Mouse (Mus musculus): ENCODE measurements around the gene Zscan20. TPM values are rescaled to one million over a fixed set of nuclear protein-coding genes. Genes with fewer than 3 reads are reported as not detected.

Gene Zscan20
- polyA plus RNA-seq (2017; shearing (Covaris generic)), result 1 to 10 TPM; 2.9 to 3.9 (median 3.0) TPM

DNA sequence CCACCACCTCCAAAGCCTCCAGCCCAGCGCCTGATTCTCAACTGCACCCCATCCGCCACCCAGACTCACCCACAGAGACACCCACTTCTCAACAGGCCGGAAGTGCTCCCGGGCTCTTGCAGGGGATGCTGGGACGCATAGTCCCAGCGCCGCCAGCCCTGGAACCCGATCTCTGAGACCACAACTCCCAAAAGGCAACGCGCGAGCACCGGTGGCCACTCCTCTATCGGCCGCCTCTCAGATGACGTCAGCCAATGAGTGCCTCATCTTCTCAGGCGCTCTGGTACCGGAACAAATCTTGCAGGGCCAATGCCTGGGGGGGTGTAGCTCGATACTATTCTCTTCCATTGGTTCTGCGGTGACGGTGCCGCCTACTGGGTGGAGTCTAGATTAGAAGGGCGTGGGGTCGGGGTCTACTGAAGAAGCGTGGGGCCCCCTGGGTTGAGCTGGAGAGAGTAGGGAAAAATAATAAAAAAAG, at the start of gene Zscan20:
Gene Zscan20, minus strand, starts transcription at position 174 of the 478 bp plus-strand sequence.
- peak; percentile 98 for ATAC-seq

DNA sequence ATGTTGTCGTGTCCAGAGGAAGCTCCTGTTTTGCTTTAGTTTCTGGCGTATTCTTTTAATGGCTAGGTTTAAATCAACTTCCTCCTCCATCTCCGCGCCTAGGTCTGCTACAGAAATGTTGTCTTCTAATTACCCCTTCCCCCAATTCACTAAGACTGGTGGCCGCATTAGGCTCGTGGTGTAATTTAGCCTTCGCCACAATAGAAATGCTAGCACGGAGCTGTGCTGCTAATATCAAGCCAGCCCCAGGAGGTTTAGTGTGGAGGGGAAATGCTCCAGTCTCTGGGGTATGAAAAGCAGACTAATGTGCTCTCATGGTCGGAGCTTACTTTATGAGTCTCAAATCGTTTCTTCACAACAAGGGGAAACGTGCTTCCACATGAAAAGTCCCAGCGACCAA, 45.5 kb upstream of the Zscan20 start:
- ATAC-seq, result no peak

DNA sequence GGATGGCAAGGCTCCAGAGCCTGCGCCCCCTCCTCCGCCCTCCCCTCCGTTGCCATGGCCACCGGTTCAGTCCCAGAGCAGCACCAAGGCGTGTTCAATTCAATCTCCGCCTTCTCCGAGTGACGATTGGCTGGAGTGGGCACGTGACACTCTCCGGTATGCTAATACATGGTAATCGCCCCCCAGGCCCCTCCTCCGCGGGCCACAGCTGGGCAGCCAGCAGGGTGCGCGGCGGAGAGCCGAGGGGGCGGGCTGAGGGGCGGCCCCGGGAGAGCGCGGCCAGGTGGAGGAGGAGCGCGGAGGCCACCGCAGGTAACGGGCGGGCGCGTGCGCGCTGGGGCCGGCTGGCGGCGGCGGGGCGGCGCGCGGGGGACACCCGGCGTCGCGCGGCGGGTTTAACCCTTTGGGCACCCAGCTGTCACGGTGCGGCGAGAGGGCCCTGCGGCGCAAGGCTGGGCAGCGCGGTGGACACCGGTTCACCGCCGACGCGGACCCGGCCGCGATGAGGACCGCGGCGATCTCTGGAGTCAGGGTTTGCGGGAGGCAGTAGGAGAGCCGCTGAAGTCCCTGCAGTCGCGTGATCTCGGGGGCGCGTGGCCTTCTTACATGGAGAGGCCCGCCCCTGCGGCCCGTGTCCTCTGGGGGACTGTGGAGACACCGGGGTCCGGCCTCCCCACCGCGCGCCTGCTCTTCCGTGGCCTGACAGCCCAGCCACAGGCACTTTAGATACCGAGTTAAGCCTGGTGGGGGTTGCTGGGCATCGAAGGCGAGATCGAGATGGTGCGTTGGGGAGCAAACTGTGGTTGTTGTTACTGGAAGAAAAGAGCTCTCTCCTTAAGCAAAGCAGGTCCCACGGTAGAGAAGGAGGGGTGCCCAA, 44.8 kb upstream of the Zscan20 start, which contains the start of gene Phc2:
Gene Phc2, plus strand, starts transcription at position 198 of the 877 bp plus-strand sequence.
- peak; percentile 98 for ATAC-seq

DNA sequence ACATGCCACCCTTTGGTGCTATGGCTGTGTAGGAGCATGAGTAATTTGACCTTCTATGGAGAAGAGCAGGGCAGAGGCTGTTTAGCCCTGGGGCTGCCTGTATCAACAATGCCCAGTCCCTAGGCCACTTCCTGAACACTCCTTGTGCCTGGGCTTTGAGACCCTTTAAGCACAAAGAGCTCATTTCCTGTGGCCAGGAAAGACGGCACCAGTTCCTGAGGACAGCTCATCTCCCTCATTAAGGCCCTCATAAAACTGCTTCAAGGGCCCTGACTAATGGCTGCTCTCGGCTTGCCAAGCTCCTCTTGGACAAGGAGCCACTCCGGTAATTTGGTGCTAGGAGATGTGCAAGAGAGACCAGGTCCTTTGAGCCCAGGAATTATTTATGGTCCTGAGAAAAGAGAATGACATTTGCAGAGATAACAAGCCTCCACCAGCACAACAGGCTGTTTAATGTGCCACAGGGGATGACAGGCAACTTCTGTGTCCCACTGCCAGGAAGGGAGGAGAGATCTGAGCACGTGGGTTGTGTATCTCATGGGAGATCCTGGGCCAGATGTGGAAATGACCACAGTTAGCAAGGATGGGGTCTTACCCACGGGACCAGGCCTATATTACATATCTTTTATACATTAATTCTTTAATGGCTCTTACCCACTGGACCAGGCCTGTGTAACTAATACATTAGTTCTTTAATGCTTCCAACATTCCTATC, 42.8 kb upstream of the Zscan20 start:
- no peak for ATAC-seq

DNA sequence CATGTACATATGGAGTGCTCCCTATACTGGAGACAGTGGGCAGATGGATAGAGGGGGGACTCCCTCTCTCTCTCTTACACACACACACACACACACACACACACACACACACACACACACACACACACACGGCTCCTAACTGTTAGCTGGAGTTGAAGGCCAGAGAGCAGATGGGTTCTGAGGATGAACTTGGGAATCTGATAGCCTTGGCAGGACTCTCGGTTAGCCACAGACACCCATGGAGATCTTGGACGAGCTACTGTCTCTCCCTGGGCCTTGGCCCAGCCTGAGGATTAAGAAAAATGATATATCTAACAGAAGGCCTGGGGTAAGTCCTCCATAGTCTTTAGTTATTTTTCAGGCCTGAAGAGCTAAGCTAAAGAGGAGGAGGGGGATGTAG, 41.6 kb upstream of the Zscan20 start:
- no peak for ATAC-seq

DNA sequence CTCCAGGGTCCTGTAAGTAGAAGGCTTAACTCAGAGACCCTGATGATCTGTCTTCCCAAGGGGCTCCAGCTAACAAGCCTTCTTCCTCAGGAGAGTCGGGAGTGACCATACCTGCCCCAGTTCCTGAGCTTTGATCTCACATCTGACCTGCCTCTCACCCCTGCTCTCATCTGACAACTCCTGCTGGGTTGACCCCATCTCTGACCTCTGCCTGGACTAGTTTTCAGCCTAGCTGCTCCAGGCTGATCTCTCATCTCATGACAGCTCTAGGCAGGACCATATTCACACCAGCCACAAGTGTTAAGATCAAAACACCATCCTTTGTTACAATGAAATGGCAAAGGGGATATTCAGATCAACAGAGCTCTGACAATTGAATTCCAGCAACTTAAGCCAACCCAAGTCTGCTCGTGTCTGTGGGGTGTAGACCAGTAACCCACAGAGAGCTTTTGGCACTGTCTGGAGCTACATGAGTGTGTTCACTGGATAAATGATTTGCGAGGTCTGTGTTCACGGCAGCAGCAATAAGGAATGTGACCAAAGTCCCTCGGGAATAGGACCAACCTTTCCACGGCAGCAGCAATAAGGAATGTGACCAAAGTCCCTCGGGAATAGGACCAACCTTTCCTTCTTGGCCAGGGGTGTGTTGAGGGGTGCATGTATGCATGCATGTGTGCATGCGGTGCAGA, 38.8 kb upstream of the Zscan20 start:
- no peak for ATAC-seq

DNA sequence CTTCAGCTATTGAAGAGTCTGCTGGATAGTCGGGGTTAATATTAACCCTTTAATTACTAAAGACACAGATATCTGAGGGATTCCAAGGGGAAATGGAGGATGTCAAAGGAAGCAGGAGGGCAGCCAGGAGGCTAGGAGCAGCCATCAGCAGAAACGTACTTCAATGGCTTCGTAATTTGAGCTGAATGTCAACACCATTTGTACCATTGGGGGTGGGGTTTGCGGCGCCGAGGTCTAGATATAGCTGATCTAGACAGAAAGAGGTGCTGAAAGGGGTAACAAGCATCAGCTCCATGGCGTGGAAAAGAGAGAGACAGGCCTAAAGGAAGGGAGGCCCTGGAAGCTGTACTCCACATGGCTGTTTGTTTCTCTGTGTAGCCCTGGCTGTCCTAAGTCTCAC, 36.9 kb upstream of the Zscan20 start:
- no peak for ATAC-seq

DNA sequence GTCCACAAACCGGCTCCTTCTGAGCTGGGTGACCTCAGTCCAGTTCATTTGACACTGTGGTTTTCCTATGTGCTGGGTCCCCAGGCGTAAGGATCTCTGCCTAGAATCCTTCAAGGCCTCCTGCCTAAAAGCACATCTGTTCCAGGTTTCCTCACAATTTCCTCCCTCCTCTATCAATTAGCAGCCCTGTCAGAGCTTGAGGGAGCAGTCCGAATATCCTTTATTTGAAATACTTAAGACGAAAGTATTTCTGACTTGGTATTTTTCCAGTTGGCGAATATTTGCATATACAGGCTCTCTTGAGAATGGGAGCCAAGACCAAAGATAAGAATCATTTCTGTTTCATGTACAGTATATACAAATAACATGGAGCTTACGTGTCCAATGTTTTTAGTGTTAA, 36.0 kb upstream of the Zscan20 start:
- ATAC-seq, result no peak

DNA sequence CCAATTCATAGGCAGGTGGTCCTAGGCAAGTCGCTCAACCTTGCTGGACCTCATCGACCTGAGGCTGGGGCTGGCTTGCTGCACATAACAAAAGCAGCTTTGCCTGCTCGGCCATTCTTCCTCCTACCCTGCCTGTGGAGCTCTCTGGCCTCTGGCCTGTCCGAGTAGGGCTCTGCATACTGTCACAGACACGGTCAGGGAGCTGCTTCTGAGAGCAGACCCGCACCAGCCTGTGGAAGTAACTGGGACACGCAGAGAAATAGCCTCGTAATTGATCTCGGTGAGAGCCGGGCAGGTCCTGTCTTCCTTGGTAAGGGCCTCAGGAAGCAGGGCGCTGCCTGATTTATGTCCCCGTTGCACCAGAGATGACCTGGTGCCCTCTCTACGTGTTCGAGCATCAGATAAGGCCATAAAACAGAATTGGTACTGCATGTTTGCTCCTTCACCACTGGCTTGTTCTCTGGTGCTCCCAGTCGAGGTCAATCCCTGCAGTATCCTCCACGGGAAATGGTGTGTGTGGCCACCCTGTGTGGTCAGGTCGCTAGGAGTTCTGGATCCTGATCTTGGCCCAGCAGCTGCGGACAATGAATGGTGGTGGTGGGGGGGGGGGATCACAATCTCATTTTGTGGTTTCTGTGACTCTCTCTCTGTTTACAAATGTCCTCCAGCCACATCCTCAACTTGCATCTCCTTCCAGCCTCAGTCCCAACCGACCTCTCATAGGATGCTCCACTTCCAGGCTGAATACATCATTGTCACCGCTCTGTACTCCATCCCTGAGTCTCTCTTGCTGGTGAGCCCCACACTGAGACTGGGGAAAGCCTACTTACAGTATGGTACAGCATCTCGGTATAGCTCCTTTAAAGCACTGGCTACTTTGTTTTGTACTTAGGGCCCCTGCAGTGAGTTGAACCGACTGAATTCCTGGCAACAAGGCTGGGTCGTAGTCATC, 32.1 kb upstream of the Zscan20 start:
- ATAC-seq, result no peak

DNA sequence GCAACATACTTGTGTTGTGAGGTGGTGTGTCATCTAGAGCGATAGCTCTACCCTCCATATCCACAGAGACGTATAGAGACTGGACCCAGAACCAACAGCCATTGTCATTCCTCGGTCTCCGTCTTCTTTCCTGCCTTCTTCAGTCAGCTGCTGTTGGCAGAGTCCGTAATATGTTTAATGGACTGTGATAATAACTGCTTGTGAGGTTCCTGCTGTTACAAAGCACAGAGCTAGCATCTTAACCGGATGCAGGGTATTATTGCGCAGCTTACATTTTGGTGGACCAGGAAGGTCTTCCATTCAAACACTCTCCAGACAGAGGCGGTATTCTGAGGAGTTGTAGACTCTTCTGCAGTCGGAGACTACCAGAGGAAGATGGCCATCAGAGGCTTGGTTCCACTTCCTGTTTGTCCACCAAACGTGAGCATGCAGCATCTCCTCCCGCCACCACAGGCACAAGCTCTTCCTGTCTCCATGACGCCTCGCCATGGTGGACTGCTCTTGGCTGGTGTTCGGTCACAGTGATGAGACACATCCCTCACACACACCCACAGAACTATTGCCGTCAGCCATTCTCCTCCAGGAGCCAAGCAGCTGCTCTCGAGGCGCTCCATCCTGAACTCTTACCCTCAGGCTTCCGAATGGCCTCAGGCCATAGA, 28.5 kb upstream of the Zscan20 start:
- no peak for ATAC-seq

DNA sequence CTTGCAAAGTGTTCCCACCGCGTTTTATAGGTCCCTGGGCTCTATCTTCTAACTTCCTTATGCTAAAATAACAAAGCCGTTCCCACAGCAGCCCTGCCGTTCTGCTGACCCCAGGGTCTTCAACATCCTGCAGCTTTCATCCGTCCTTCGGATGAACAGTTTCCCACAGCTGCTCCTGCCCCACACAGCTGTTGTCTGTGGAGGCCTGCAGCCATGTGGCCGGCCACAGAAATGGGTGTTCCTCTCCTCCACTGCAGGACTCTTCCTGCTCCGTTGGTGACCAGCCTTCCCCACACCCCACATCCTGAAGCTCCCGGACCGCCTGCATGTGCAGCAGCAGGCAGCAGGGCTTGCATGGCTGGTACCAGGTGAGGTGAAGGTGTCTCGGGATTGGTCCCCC, 27.4 kb upstream of the Zscan20 start:
- no peak for ATAC-seq

DNA sequence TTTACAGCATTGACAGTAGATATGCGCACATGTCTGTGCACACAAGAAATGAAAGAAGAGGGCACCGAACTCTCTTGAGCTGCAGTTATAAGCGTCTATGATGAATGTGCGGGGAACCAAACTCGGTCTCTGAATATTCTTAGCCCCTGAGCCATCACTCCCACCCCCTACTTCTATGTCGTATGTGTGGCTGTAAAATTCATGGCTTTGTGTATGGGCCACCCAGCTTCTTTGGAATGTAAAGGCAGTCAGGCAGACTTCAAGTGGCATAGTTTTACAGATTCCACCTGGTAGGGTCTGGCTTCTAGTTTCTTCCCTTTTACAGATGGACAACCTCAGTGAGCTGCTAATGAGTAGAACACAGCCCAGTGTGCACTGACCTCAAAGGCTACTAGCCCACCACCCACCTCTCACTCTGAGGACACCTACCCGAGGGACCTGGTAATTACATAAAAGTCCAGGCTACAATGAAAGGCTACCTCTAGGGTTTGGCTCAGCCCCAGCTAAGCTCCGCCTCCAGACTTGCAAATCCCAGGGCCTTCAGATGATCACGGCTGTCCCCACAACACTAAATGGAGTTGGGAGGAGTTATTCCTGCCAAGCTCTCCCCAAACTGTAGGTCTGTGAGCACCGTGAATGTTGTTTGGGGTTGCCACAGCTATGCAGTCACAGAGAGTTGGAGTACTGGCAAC, 26.1 kb upstream of the Zscan20 start:
- ATAC-seq, result no peak

DNA sequence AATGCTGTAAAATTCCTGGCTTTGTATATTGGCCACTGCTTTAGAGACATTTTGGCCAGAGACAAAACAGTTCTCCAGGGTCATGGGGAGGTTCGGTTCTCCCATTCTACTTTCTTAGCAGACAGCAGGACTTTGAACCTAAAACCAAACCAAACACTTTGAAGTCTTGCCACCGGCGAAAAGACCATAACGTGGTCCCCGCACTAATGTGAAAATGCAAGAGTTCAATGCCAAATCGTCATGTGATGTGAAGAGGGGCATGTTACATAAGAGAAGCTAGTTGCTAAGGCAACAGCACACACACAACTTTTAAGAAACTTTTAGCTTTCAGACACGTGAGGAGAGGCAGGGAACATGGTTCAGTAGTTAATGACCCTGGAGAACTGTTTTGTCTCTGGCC, 25.6 kb upstream of the Zscan20 start:
- no peak for ATAC-seq

DNA sequence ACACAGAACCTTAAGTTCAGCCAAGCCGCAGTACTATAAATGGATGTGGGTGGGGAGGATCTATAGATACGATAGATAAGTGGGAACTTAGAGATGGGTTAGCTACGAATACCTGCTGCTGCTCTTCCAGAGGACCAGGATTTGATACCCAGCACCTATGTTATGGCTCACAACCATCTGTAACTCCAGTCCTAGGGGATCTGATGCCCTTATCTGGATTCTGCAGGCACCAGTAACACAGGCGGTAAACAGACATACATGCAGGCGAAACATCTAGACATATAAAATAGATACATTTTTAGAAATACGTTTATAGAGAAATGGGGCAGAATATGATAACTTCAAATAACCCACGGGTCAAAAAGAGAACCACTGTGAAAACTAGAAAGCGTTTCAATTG, 11.2 kb upstream of the Zscan20 start:
- ATAC-seq, result no peak

DNA sequence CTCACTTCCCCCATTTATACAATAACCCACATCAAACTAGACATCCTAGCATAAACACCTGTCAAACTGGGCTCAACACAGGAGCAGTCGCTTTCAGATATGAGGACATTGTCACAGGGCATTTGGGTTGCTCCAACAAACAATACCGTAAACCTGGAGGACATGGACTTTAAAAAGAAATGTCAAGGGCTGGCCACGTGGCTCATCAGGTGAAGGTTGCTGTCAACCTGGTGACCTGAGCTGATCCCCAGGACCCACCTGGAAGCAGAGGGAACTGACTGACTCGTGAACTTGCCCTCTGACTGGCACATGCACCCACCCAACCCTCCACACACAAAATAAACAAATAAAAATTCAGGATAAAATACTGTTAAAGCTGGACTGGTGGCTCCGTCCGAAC, 10.7 kb upstream of the Zscan20 start:
- no peak for ATAC-seq

DNA sequence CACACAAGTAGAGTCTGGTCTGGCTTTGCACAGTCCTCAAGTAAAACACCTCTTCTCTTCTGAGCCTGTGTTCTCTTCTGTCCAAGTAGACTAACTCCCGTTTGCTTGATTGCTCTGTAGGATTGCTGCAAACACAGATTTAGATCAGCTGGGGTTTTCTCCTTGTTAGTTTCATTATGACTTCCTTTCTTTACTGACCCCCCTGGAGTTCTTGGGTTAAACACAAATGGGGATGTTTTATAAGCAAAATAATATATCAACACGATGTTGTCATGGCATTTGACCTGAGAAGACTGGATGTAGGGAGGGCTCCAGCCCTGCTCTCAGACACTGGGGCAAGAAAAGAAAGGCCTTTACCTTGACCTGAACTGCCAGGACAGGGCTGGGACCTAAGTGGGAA, 9.1 kb upstream of the Zscan20 start:
- ATAC-seq, result no peak

DNA sequence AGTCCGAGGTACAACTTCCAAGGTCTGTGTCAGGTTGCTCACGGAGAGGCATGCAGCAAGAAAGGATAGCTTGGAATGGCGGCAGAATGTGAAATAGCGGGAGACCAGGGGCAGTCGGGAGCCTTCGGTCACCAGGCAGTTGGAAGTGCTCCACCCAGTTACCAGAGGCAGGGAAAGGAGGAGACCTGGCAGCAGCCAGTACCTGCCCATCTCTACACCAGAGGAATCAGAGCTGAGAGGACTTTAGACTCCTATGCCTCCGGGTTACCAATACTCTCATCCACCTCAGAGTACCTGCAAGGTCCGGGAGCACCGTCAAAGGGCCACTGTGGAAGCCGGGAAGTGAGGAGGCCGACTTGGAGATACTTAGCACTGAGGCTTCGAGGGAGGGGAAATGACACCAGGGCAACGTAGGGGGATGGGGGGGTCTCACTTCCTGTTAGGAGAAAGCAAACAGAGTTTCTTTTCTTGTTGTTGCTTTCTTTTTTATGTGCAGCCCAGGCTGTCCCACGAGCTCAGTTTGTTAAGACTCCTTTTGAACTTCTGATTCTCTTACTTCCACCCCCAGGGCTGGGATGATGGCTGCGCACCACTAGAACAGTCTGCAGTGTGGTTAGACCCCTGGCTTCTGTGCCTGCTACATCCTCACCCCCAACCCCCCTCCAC, 8.5 kb upstream of the Zscan20 start, which contains the start of gene Tlr12:
Gene Tlr12, minus strand, starts transcription at position 374 of the 666 bp plus-strand sequence.
- peak; percentile 65 for ATAC-seq

DNA sequence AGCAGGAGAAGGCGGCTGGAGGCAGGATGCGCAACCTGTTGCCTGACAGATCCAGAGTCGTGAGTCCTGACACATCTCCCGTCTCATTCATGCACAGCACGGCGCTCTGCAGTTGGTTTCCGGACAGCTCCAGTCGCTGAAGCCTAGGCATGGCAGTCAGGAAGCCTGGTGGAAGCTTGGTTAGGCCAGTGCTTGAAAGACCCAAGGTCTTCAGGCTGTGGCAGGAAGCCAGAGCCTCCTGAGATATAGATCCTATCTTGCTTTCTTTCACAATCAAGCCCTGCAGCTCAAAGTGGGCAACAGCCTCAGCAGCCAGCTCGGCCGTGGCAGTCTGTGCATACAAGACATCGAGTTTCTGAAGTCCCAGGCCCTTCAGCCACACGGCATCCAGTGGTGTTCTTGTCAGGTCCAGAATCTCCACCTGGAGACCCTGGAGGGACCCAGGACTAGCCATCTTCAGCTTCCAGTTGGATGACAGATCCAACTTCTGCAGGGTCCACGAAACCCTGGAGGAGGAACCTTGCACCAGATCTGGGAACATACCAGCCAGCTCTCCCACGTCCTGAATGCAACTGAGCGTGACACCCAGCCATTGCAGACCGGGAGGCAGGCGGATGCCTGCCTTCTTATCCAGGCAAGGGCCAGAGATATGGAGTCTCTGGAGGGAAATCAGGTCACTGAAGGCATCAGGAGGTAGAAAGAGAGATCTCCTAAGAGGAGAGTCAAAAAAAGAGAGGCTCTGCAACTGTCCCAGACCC, 7.6 kb upstream of the Zscan20 start:
- peak; percentile 36 for ATAC-seq

DNA sequence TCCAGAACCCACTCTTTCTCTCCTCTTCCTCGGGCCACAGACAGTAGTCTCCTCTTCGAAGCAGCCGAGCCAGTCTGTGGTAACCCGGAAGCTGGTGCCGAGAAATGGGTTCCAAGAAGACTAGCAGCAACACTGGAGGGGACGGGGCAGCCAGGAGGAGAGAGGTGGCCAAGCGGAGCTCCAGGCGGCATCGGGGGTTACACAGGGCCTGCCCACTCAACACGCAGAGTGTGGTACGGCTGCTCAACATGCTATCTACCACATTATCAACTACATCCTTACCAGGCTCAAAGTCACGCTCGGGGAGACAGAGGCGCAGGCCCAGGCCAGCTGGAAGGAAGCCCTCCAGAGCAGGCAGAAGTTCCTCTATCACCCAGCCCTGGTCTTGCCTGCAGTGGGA, 5.9 kb upstream of the Zscan20 start:
- no peak for ATAC-seq

Measured in inflammation-experienced regulatory T-cells, adult 6 months (primary cell).